Mouse (Mus musculus) hindbrain, embryonic 13.5 days (tissue): ENCODE measurements around the gene Cct8l1. TPM values are rescaled to one million over a fixed set of nuclear protein-coding genes. Genes with fewer than 3 reads are reported as not detected.

ENCODE experiments used
- ATAC-seq: fragments of 200-750 bp; cut with Nextera tagmentation; 2 replicates; pipeline ENCODE4 v1.8.0; 2017; ENCODE audit warnings: moderate TSS enrichment; ENCODE audit not compliant: low FRiP score
- H3K27ac ChIP-seq: fragments of 300-500 bp; sonication (generic); 2 replicates; pipeline ENCODE4 v1.5.1; 2015; ENCODE audit warnings: inconsistent platforms, mild to moderate bottlenecking, moderate library complexity
- H3K27me3 ChIP-seq: fragments of 300-500 bp; sonication (generic); 2 replicates; pipeline ENCODE4 v1.6.1; 2015; ENCODE audit warnings: mild to moderate bottlenecking, inconsistent platforms
- H3K36me3 ChIP-seq: fragments of 300-500 bp; sonication (generic); 2 replicates; pipeline ENCODE4 v1.6.1; 2015; ENCODE audit warnings: mild to moderate bottlenecking, inconsistent platforms
- H3K4me1 ChIP-seq: fragments of 300-500 bp; sonication (generic); replicated peaks from 2 replicates; pipeline ENCODE4 v1.6.1; 2015; ENCODE audit warnings: inconsistent platforms
- H3K4me2 ChIP-seq: fragments of 300-500 bp; sonication (generic); 2 replicates; pipeline ENCODE4 v1.6.1; 2015; ENCODE audit warnings: inconsistent platforms, mild to moderate bottlenecking, moderate library complexity
- H3K4me3 ChIP-seq: fragments of 300-500 bp; sonication (generic); 2 replicates; pipeline ENCODE4 v1.5.1; 2015; ENCODE audit warnings: mild to moderate bottlenecking, inconsistent platforms
- H3K9ac ChIP-seq: fragments of 300-500 bp; sonication (generic); 2 replicates; pipeline ENCODE4 v1.6.1; 2015; ENCODE audit warnings: mild to moderate bottlenecking, inconsistent platforms
- H3K9me3 ChIP-seq: fragments of 300-500 bp; sonication (generic); 2 replicates; pipeline ENCODE4 v1.6.1; 2016; ENCODE audit warnings: inconsistent platforms
- WGBS: fragments of 180-500 bp; shearing (Covaris S2); methylation state at CpG from one replicate; pipeline ENCODE4 v1.1.7; 2015; 5-methylcytosine and 5-hydroxymethylcytosine counted together
- polyA plus RNA-seq: library from polyadenylated mRNA; unstranded; fragments of >200 nt; fragmentation: Nextera tagmentation; extraction: Ambion mirVana; gene quantifications from 2 replicates; pipeline ENCODE4 v1.2.1, GENCODE M21; 2015

Gene Cct8l1
- polyA plus RNA-seq = 0.13 TPM in 2 replicates

DNA sequence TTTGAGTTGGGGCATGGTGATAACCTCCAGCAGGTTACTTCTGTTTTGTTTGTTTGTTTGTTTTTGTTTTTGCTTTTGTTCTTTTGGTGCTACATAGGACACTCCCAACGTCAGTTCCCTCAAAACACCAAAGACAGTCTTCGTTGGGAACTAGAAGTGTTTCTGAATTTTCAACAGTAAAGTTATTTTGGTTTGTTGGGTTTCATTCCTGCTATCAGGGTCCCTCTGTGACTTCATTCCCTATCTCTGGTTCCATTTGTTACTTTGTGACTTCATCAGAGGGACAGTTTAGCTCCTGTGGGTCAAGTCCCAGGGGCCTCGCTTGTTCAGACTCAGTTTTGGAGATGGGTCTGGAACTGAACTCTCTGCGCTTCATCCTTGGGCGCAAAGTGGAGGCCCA, at the start of gene Cct8l1:
TSS of gene Cct8l1 (plus strand) at position 301 of the 400 bp plus-strand sequence.
- Histone ChIP-seq H3K4me3 (no peak within 1 kb of the TSS), H3K4me2 (no peak within 1 kb of the TSS), H3K9ac (no peak within 1 kb of the TSS), H3K9me3 (no peaks in the 10 kb centered on the region), H3K27me3 (no peaks in the 10 kb centered on the region), H3K4me1 (no peaks in the 10 kb centered on the region), H3K36me3 (no peaks in the 10 kb centered on the region), H3K27ac (no peak within 1 kb of the TSS)
- 94% methylated on average over 5 of the region's 5 CpGs for WGBS
- no peak for ATAC-seq

DNA sequence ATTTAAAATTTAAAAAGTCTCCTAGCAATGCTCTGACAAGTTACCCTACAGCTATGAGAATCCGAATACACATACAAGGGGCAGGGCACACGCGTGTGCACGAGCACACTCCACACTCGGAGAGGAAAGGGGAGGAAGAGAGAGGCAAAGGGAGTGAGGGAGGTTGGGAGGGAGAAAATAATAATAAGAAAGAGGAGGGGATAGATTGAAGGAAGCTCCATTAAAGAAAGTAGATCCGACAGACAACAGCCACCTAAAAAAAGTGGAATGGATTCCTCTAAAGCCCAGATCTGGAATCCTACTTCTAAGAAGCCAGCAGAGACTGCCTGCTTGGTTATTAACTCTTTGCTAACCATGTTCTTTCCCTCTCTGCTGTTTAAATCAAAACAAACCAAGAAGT, 43.8 kb upstream of the Cct8l1 start:
- Histone ChIP-seq H3K4me2 (peak overlapping the region; percentile 54), H3K4me1 (peaks cover 13% of the 10 kb centered on the region), H3K27me3 (no peaks in the 10 kb centered on the region), H3K4me3 (peak overlapping the region; percentile 40), H3K9ac (peak overlapping the region; percentile 61), H3K36me3 (no peaks in the 10 kb centered on the region), H3K27ac (peak overlapping the region; percentile 66; the same call in 1 of the 2 replicates), H3K9me3 (no peaks in the 10 kb centered on the region)
- 5% methylated on average over 6 of the region's 6 CpGs for WGBS
- ATAC-seq = peak; percentile 76

DNA sequence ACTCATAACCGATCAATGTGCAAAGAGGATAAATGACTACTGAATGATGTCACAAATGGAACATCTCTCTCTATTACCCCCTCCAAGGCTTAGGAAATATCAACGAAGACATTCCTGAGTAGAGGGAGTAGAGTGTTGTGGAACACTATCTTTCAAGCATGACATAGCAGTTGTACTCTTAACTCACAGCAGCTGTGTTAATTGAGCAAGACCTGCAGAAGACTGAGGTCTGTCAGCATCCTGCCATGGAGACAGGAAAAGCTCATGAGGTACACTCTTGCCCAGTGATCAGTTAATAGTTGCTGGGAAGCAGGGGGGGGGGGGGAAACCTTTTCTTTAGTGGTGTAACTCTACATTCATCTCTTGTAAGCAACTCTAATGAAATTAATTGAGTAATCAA, 40.1 kb upstream of the Cct8l1 start:
- WGBS = 83% methylated on average over 2 of the region's 2 CpGs
- no peaks in the 10 kb centered on the region for H3K27me3 ChIP-seq
- no peaks in the 10 kb centered on the region for H3K9me3 ChIP-seq
- H3K9ac ChIP-seq = no peak overlapping the region
- H3K36me3 ChIP-seq = no peaks in the 10 kb centered on the region
- ATAC-seq = no peak
- H3K4me1 ChIP-seq = peaks cover 13% of the 10 kb centered on the region
- no peak overlapping the region for H3K4me2 ChIP-seq
- no peak overlapping the region for H3K4me3 ChIP-seq
- no peak overlapping the region for H3K27ac ChIP-seq

DNA sequence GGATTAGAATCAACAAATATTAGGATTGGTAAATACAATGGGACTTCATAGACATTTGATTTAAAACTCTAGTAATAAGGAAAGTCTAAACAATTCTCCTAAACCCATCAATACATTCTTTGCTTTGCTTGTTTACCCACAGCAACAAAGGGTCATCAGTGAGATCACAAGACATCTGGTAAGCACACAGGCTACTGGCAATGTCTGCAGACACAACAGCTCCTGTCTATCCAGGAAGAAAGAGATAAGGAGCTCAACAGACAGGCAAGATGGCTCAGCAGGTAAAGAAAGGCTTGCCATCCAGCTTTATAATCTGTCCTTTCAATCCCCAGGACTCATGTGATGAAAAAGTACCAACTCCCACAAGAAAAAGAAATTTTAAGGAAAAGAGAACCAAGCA, 37.0 kb upstream of the Cct8l1 start:
- H3K27ac ChIP-seq = no peak overlapping the region
- H3K4me2 ChIP-seq = no peak overlapping the region
- no peaks in the 10 kb centered on the region for H3K27me3 ChIP-seq
- H3K36me3 ChIP-seq = no peaks in the 10 kb centered on the region
- no peaks in the 10 kb centered on the region; the same call in 1 of the 2 replicates for H3K4me1 ChIP-seq
- H3K9me3 ChIP-seq = no peaks in the 10 kb centered on the region
- no peak overlapping the region for H3K9ac ChIP-seq
- ATAC-seq = no peak
- no peak overlapping the region for H3K4me3 ChIP-seq

DNA sequence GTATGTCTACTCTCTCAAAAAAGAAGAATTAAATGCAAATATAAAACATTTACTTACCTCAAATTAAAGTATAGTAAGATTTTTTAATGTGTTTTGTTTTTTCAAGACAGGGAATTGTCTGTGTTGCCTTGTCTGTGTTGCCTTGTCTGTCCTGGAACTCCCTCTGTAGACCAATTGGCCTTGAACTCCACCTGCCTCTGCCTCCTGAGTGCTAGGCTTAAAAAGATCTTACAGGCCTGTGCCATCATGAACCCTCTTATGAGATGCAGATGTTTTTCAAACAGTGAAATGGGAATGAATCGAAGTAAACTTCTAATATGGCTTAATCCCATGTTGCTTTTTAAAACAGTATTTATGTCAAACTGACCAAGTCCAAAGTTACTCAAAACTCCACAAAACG, 19.2 kb upstream of the Cct8l1 start:
- Histone ChIP-seq H3K9me3 (no peaks in the 10 kb centered on the region), H3K9ac (peak overlapping the region; percentile 96), H3K4me1 (peaks cover 19% of the 10 kb centered on the region), H3K27ac (no peak overlapping the region), H3K4me2 (peak overlapping the region; percentile 81), H3K27me3 (no peaks in the 10 kb centered on the region), H3K36me3 (no peaks in the 10 kb centered on the region), H3K4me3 (peak overlapping the region; percentile 97)
- WGBS = 56% methylated on average over 2 of the region's 2 CpGs
- ATAC-seq = no peak

DNA sequence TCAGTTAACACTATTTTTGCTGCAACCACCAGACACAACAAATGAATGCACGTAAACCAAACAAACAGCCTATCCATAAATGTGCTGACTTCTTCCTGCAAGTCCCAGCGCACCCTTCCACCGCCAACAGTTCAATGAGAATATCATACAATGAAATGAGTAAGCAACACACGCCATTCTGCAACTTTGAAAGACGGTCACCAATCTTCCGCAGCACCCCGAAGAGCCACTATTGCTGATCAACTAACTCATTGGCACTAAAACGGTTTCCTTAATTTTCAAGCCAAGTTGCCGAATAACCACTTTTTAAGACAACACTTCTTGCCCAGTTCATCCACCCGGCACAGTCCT, 18.5 kb upstream of the Cct8l1 start:
- H3K4me3 ChIP-seq = peak overlapping the region; percentile 97
- H3K4me1 ChIP-seq = peaks cover 19% of the 10 kb centered on the region
- H3K4me2 ChIP-seq = peak overlapping the region; percentile 81
- H3K9me3 ChIP-seq = no peaks in the 10 kb centered on the region
- H3K36me3 ChIP-seq = no peaks in the 10 kb centered on the region
- peak overlapping the region; percentile 96 for H3K9ac ChIP-seq
- H3K27ac ChIP-seq = peak overlapping the region; percentile 100
- ATAC-seq = no peak
- 2% methylated on average over 10 of the region's 10 CpGs for WGBS
- no peaks in the 10 kb centered on the region for H3K27me3 ChIP-seq

DNA sequence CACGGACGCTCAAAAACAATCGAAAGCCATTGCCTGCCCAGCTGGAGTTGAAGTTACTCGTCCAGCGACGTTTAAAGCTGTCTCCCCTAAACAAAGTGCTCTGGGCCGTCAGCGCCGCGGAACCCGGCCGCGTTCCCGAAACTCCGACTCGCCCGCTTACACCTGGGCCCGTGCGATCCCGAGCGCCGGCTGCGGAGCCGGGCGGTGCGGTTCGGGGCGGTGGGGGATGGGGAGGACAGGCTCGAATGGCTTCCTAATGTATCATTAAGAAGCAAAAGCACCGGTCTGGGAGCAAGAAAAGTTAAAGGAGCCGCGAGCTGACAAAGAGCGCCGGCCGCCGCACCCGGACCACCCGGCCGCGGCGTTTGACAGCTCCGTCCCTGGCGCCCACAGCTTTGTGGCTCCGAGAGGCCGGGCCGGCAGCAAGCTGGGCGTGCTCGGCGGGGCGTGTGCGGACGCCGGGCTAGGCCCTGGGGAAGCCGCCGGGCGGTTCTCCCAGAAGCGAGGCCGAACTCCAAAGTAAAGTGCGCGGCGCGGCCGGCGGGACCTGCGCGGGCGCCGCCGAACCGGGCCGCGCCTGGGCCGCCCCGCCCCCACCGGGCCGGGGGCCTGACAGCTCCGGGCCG, 18.0 kb upstream of the Cct8l1 start:
- H3K4me1 ChIP-seq = peaks cover 19% of the 10 kb centered on the region
- H3K27me3 ChIP-seq = no peaks in the 10 kb centered on the region
- WGBS = under 1% methylated on average over 77 of the region's 78 CpGs
- H3K27ac ChIP-seq = peak overlapping the region; percentile 100
- ATAC-seq = peak; percentile 18
- peak overlapping the region; percentile 97 for H3K4me3 ChIP-seq
- H3K9me3 ChIP-seq = no peaks in the 10 kb centered on the region
- H3K4me2 ChIP-seq = peak overlapping the region; percentile 81
- H3K36me3 ChIP-seq = no peaks in the 10 kb centered on the region
- peak overlapping the region; percentile 96 for H3K9ac ChIP-seq

DNA sequence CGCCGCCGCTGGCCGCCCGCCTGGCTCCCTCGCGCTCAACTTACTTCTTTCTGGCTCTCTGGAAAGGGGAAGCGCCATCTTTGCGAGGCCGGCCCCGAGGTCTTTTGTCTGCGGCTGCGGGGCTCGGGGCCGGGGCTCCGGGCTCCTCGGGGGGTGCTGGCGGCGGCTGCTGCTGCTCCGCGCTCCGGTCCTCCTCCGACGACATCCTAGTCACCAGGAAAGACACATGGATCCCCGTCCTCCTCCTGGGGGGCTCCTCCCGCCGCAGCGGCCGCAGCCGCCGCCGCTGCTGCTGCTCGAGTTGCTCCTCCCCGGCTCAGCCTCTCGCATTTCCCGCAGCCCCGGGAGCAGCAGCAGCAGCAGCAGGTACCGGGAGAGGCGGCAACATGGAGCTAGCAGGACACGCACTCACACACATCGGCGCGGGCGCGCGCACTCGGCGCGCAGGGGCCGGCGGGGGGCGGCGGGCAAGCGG, 17.5 kb upstream of the Cct8l1 start, which contains the start of gene Kmt2c:
TSS of gene Kmt2c (minus strand) at position 438 of the 475 bp plus-strand sequence.
- Histone ChIP-seq H3K9me3 (no peaks in the 10 kb centered on the region), H3K27me3 (no peaks in the 10 kb centered on the region), H3K27ac (peak within 1 kb of the TSS; percentile 100), H3K4me1 (peaks cover 19% of the 10 kb centered on the region), H3K4me3 (peak within 1 kb of the TSS; percentile 97), H3K9ac (peak within 1 kb of the TSS; percentile 96), H3K4me2 (peak within 1 kb of the TSS; percentile 81), H3K36me3 (no peaks in the 10 kb centered on the region)
- under 1% methylated on average over 46 of the region's 54 CpGs for WGBS
- ATAC-seq = peak; percentile 18

DNA sequence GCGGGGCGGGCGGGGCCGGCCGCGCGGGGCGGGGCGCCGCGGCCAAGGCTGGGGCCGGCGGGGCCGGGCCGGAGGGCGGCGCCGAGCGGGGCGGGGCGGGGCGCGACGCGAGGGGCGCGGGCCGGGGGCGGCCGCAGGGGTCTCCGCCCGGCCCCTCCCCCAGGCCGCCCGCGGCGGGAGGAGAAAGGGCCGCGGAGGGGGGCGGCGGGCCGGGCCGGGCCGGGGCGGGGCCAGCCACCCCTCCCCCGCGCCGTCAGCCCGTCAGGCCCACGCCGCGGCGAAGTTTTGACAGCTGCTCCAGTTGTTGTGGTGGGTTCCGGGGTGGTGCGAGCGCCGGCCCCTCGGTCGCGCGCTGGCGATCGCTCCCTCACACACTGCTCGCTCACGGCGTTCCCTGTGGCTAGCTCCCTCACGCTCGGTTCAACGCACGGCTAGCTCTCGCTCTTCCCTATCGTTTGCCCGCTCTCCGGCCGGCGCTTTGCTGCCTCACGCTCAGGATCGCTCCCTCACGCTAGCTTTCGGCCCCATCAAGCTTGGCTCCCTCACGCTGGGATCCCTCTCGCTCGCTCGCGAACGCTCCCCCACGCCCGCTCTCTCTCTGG, 16.9 kb upstream of the Cct8l1 start:
- peaks cover 19% of the 10 kb centered on the region for H3K4me1 ChIP-seq
- H3K27me3 ChIP-seq = no peaks in the 10 kb centered on the region
- H3K9me3 ChIP-seq = no peaks in the 10 kb centered on the region
- H3K9ac ChIP-seq = peak overlapping the region; percentile 96
- no peaks in the 10 kb centered on the region for H3K36me3 ChIP-seq
- peak overlapping the region; percentile 100 for H3K27ac ChIP-seq
- H3K4me3 ChIP-seq = peak overlapping the region; percentile 97
- ATAC-seq = peak; percentile 87
- under 1% methylated on average over 53 of the region's 87 CpGs for WGBS
- H3K4me2 ChIP-seq = peak overlapping the region; percentile 67

DNA sequence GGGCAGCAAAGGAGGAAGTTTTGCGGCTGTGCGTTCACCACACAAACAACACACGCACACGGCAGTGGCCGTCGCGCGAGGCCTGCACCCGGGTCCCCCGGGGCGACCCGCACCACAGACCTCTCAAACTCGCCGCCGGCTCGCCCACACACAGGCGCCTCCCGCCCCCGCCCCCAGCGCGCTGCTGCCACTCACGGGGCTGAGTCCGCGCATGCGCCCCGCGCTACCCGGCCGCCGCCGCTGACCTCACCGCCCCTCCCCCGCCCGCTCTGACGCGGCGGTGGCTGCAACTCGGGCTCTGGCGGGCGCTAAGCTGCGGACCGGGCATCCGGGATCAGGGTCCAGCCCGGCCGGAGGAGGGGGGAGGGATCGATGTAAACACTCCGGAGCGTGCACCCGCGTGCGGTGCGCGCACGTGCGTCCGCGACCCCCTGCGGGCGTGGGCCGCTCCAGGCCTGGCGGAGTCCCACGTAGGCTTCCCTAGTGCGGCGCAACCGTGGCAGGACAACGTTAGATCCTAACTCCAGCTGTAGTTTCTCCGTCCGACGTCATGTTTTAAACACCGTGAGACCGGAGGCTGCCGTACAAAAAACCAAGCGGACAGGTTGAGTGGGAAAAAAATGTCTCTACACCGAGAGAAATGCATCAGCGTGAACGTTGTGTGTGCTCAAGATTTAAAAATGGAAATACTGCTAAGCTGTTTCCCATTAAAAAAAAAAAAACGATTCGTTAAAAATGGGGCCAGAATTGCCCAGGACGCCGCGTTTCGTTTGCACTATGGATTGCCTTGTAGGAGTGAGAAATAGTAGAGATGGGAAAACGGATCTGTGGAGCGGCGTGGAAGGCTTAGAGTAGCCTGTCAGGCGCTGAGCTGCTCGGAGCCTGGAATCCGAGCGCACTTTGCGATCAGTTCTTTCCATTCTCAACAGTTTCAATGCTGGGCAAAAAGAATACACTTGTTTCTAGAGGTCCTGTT, 16.2 kb upstream of the Cct8l1 start:
- peak overlapping the region; percentile 97 for H3K4me3 ChIP-seq
- peak; percentile 90 for ATAC-seq
- WGBS = under 1% methylated on average over 89 of the region's 90 CpGs

DNA sequence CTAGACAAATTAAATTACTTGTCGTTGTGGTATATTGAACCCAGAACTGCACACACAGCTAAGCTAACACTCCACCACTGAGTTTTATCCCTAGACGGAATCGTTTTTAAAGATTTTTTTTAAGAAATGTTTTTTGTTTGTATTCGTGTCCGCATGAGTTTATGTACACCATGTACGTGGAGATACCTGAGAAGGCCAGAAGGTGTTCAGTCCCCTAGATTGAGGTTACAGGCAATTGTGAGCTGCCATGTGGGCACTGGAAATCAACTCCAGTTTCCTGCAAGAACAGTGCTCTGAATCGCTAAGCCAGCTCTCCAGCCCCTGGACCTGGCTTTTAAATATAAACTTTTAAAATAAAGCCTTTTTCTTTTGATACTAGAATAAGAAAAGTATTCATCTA, 15.2 kb upstream of the Cct8l1 start:
- no peaks in the 10 kb centered on the region for H3K27me3 ChIP-seq
- H3K36me3 ChIP-seq = no peaks in the 10 kb centered on the region
- ATAC-seq = no peak

More for the DNA sequence above, 16.2 kb upstream of the Cct8l1 start:
- Histone ChIP-seq H3K36me3 (no peaks in the 10 kb centered on the region), H3K4me2 (peak overlapping the region; percentile 67), H3K9ac (peak overlapping the region; percentile 83), H3K27ac (peak overlapping the region; percentile 100), H3K27me3 (no peaks in the 10 kb centered on the region), H3K4me1 (peaks cover 19% of the 10 kb centered on the region), H3K9me3 (no peaks in the 10 kb centered on the region)

DNA sequence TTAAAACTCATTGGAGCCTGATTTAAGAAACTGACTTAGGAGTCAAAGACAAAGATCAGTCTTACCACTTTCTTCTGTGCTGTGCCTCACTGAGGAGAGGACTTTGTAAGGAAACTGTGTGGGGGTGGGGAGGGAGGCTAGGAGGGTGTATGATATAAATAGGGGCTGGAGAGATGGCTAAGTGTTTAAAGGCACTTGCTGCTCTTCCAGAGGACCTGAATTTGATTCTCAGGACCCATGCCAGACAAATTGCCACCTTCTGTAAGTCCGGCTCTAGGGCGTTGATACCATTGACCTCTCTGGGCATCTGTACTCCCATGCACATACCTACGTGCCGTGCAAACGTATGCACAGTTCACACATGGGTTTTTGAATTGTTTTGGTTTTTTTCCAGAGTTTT, 9.8 kb upstream of the Cct8l1 start:
- no peak overlapping the region for H3K27ac ChIP-seq
- 94% methylated on average over 5 of the region's 5 CpGs for WGBS
- H3K9ac ChIP-seq = no peak overlapping the region
- H3K27me3 ChIP-seq = no peaks in the 10 kb centered on the region
- H3K9me3 ChIP-seq = no peaks in the 10 kb centered on the region
- H3K36me3 ChIP-seq = no peaks in the 10 kb centered on the region
- no peak overlapping the region for H3K4me3 ChIP-seq
- no peak for ATAC-seq
- H3K4me2 ChIP-seq = no peak overlapping the region
- H3K4me1 ChIP-seq = no peaks in the 10 kb centered on the region

More for the DNA sequence above, 15.2 kb upstream of the Cct8l1 start:
- Histone ChIP-seq H3K4me1 (peaks cover 19% of the 10 kb centered on the region), H3K9me3 (no peaks in the 10 kb centered on the region), H3K4me3 (peak overlapping the region; percentile 97), H3K9ac (peak overlapping the region; percentile 83; the same call in 1 of the 2 replicates), H3K4me2 (peak overlapping the region; percentile 67), H3K27ac (peak overlapping the region; percentile 100; the same call in 1 of the 2 replicates)
- WGBS = 70% methylated on average over 7 of the region's 7 CpGs
